Mouse (Mus musculus) left cerebral cortex, adult 6 months (tissue): ENCODE measurements around the gene Gm28308. TPM values are rescaled to one million over a fixed set of nuclear protein-coding genes. Genes with fewer than 3 reads are reported as not detected.

Experiments used
- long read RNA-seq, 2 experiments: library from polyadenylated mRNA; unstranded; transcript quantifications; one replicate each; pipeline ENCODE4 v2.0.0; 2019 to 2020
- polyA plus RNA-seq: library from polyadenylated mRNA; unstranded; fragments of <200 nt; fragmentation: Nextera tagmentation; gene quantifications from 2 replicates; pipeline ENCODE4 v1.2.3, GENCODE M21; 2021

Gm28308 gene
- polyA plus RNA-seq = not detected in 2 replicates
- long read RNA-seq, experiment 1 = 0 reads
- long read RNA-seq, experiment 2 = 0 reads

GRCm38 (mm10) chr6:52213119-52213986 lies at the start of gene Gm28308, which contains the start of gene Hoxa3:
Gene Gm28308 (minus strand): TSS chr6:52213339.
Gene Hoxa3 (minus strand): TSS chr6:52213336.

GRCm38 (mm10) chr6:52260654-52261575 lies 47.8 kb upstream of the Gm28308 start, which contains the start of gene Hoxa13:
Gene Hoxa13 (minus strand): TSS chr6:52260880.

GRCm38 (mm10) chr6:52245757-52246142 lies 32.6 kb upstream of the Gm28308 start, which contains the start of gene Hoxa11:
Gene Hoxa11 (minus strand): TSS chr6:52245810.

GRCm38 (mm10) chr6:52240389-52241000 lies 27.4 kb upstream of the Gm28308 start, which contains the start of gene Hoxa10:
Gene Hoxa10 (minus strand): TSS chr6:52240854.

GRCm38 (mm10) chr6:52230516-52231165 lies 17.5 kb upstream of the Gm28308 start, which contains the start of gene Hoxa9:
Gene Hoxa9 (minus strand): TSS chr6:52231089.

GRCm38 (mm10) chr6:52221337-52221992 lies 8.3 kb upstream of the Gm28308 start, which contains the start of gene Hoxa7:
Gene Hoxa7 (minus strand): TSS chr6:52221854.

GRCm38 (mm10) chr6:52208072-52208867 lies 4.9 kb downstream of the Gm28308 start, which contains the start of gene Hoxa6:
Gene Hoxa6 (minus strand): TSS chr6:52208722.

GRCm38 (mm10) chr6:52204050-52204752 lies 8.9 kb downstream of the Gm28308 start, which contains the start of gene Hoxa5:
Gene Hoxa5 (minus strand): TSS chr6:52204587.

GRCm38 (mm10) chr6:52190906-52191810 lies 22.0 kb downstream of the Gm28308 start, which contains the start of gene Hoxa4:
Gene Hoxa4 (minus strand): TSS chr6:52191753.

GRCm38 (mm10) chr6:52177061-52177735 lies 35.9 kb downstream of the Gm28308 start, which contains the start of gene 5730596B20Rik:
Gene 5730596B20Rik (plus strand): TSS chr6:52177498.

GRCm38 (mm10) chr6:52164626-52165440 lies 48.3 kb downstream of the Gm28308 start, which contains the start of gene Hoxa2:
Gene Hoxa2 (minus strand): TSS chr6:52164831.

GRCm38 (mm10) chr6:52158276-52159051 lies 54.7 kb downstream of the Gm28308 start, which contains the start of gene Hoxa1:
Gene Hoxa1 (minus strand): TSS chr6:52158317.

